Comparison of ENCODE assay signal across 8 mouse cellular contexts in genomic region chr8:26698580-26698979, GRCm38 (mm10).
DNase-seq lines count a peak whose midpoint lies in the region.

No protein-coding gene starts in this region.

- DNase-seq in adrenal gland, adult (ENCODE audit: inconsistent age in 2 of 2, low spot score in 1 of 2): peak; percentile 23 to 38
- DNase-seq in adrenal gland, postnatal 25 days: no peak
- peak; percentile 42 to 55 for DNase-seq in right cerebral cortex, postnatal 10 days (ENCODE audit: low spot score in 2 of 2)
- no peak for DNase-seq in right cerebral cortex, postnatal 14 days
- peak; percentile 35 for DNase-seq in lung, postnatal 14 days
- DNase-seq in thymus, postnatal 14 days: peak; percentile 44
- DNase-seq in ovary, postnatal 14 days (ENCODE audit: low spot score): no peak
- DNase-seq in adrenal gland, postnatal 14 days: no peak

Comparison
In these comparisons a context has a peak if more than half of its experiments do, and no peak if none do; other contexts are left out.
1. DNase-seq: peak in adrenal gland, adult (2 of 2), right cerebral cortex, postnatal 10 days (2 of 2), lung, postnatal 14 days (single experiment) and thymus, postnatal 14 days (single experiment); none in adrenal gland, postnatal 25 days (single experiment), right cerebral cortex, postnatal 14 days (single experiment), ovary, postnatal 14 days (single experiment) and adrenal gland, postnatal 14 days (single experiment).